Mouse (Mus musculus): ENCODE results near the gene Nkiras2.

DNA sequence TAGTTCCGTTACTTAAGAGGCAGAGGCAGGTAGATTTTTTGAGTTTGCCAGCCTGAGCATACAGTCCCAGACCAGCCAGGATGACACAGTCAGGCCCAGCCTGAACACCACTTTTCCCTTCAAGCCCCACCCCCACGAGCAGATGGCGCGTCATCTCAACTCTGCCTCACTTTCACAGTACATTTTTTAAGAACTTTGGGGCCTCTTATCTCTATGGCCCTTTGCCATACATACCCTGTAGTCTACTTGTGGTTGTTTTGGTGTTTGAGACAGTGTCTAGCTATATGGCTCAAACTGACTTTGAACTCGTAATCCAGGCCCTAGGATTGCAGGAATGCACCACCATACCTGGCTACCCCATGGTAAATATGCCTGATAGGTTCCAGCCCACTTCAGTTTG lies 9.0 kb downstream of the Nkiras2 start:
- TF ChIP-seq CTCF (IDR thresholded peaks at IDR 0.05; ENCODE audit: borderline replicate concordance, insufficient read depth, low read length) (no peak), POLR2A (IDR thresholded peaks at IDR 0.05; ENCODE audit: low read depth, low read length) (0 out of 2 replicates have a peak, but pooled peaks have one; percentile 14)
